Mouse (Mus musculus): ENCODE results near the gene Gm49388. TPM values are rescaled to one million over a fixed set of nuclear protein-coding genes. Genes with fewer than 3 reads are reported as not detected.
"Not testable (repeated sequence)": the region's sequence is repeated elsewhere in the genome, so short reads cannot be mapped to it uniquely, and the experiment has no call there.

The Gm49388 gene
- polyA plus RNA-seq, 1 experiment, result not detected

DNA sequence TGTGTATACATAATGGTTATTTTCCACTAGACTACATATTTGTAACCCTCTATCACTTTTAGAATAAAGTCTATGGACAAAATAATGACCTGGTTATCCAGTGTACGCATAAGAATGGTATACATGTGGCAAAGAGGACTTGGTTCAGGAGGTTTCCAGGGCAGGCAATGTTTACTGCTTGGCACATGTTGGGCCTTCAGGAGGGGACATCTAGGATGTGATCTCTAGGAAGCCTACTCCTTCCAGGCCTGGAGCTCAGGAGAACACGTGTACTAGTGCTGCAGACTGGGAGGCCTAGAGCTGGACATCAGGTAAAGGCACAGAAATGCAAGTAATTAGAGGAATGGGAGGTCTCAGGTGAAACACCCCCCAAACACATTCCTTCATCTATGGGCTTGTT is 50.1 kb downstream of the Gm49388 start:
- no peaks in the 10 kb centered on the region for H3K4me1 ChIP-seq (ENCODE audit: control insufficient read depth, insufficient read depth, insufficient read length, low read length)
- no peak overlapping the region for H3K27ac ChIP-seq (replicated peaks; ENCODE audit: low read depth, low read length)
- no peak overlapping the region for H3K4me3 ChIP-seq (ENCODE audit: insufficient read depth, low read depth, low read length)

DNA sequence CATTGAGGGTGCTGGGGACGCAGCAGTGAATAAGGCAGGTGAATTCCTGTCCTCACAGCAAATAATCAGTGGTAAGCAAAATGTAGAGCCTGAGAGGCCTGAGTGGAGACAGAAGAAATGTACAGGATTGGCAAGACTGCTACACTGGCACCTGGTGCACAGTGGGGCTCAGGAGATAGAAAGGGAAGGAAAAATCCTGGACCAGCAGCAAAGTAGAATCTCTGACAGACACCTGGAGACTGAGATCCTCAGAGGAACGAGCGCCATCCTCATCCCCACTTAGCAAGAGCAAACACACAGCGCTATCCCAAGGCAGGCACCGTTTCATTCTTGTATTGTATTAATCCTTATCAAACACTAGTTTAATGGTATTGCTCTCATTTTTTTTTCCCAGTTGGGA is 52.1 kb downstream of the Gm49388 start:
- Histone ChIP-seq H3K27ac (replicated peaks; ENCODE audit: low read depth, low read length) (no peak overlapping the region), H3K4me1 (ENCODE audit: control insufficient read depth, insufficient read depth, insufficient read length, low read length) (no peaks in the 10 kb centered on the region), H3K4me3 (ENCODE audit: insufficient read depth, low read depth, low read length) (no peak overlapping the region)

DNA sequence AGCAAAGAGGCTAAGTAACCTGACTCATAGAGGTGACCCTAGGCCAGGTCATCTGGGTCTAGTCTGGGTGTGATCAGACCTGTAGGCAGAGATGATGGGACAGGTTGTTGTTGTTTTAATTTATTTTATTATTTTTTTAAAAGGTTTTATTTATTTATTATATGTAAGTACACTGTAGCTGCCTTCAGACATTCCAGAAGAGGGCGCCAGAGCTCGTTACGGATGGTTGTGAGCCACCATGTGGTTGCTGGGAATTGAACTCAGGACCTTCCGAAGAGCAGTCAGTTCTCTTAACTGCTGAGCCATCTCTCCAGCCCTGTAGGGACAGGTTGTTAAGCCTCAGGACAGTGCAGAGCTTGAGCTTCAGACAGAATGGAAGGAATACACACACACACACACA is 52.5 kb downstream of the Gm49388 start:
- H3K4me1 ChIP-seq (ENCODE audit: control insufficient read depth, insufficient read depth, insufficient read length, low read length); H3K27ac ChIP-seq (replicated peaks; ENCODE audit: low read depth, low read length); H3K4me3 ChIP-seq (ENCODE audit: insufficient read depth, low read depth, low read length): not testable (repeated sequence)

DNA sequence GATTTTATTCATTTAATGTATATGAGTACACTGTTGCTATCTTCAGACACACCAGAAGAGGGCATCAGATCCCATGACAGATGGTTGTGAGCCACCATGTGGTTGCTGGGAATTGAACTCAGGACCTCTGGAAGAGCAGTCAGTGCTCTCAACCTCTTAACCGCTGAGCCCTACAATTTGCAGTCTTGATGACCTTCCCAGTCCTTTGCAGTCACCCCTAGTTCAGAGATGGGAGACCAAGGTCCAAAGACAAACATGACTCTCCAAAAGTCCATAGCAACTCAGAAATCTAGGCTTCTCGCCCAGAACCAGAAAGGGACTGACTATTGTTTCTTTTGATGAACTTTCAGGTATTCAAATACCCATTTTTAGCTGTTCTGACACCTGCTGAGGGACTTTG is 54.6 kb downstream of the Gm49388 start:
- H3K4me3 ChIP-seq (ENCODE audit: insufficient read depth, low read depth, low read length); H3K27ac ChIP-seq (replicated peaks; ENCODE audit: low read depth, low read length); H3K4me1 ChIP-seq (ENCODE audit: control insufficient read depth, insufficient read depth, insufficient read length, low read length): not testable (repeated sequence)

DNA sequence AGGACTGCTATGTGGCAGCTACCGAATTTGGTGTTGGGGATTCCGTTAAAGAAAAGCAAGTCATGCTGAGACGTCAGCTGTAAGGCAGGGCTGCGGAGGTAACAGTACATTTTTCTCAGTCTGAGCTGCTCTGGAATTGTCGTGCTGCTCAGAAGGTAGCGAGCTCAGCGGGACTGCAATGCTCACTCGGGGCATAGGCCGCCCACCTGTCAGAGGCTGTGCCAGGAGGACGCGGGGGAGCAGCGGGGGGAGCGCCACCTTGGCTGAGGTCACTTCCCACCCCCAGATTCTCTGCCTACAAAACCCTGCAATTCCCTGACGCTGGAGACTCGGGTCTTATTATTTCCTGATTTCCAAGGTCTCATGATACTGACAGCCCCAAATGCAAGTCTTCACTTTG is 55.5 kb downstream of the Gm49388 start:
- Histone ChIP-seq H3K4me1 (ENCODE audit: control insufficient read depth, insufficient read depth, insufficient read length, low read length) (no peaks in the 10 kb centered on the region), H3K4me3 (ENCODE audit: insufficient read depth, low read depth, low read length) (peak overlapping the region; percentile 60), H3K27ac (replicated peaks; ENCODE audit: low read depth, low read length) (peak overlapping the region; percentile 90)

DNA sequence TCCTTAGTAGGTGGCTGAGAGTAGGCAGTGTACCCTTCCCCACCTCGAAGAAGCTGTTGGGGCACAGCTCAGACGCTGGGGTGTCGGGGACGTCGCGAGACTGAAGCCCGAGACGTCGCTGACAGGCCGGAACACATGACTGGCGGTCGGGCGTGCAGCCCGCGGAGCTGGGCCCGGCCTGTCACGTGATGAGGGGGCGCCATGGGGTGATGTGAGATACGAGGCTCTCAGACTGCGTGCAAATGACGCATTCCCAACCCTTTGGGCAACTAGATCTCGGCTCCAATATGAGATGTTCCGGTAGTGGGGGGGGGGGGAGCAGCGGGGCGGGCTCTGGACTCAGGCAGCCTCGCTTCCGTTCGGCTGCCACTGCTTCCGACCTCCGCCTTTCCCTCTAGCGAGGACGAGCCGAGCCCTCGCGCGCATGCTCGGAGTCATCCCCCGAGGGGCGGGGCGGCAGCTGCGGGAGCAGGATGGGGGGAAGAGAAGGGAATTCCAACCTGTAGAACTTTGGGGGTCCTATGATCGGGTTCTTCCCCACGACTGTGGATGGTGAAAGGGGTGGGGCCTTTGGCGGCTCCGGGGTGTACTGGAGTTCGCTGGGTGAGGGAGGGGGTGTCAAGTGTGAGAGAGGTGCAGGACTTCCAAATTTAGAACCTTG is 56.1 kb downstream of the Gm49388 start:
- H3K4me3 ChIP-seq (ENCODE audit: insufficient read depth, low read depth, low read length), result peak overlapping the region; percentile 95
- no peaks in the 10 kb centered on the region for H3K4me1 ChIP-seq (ENCODE audit: control insufficient read depth, insufficient read depth, insufficient read length, low read length)
- H3K27ac ChIP-seq (replicated peaks; ENCODE audit: low read depth, low read length), result peak overlapping the region; percentile 93

DNA sequence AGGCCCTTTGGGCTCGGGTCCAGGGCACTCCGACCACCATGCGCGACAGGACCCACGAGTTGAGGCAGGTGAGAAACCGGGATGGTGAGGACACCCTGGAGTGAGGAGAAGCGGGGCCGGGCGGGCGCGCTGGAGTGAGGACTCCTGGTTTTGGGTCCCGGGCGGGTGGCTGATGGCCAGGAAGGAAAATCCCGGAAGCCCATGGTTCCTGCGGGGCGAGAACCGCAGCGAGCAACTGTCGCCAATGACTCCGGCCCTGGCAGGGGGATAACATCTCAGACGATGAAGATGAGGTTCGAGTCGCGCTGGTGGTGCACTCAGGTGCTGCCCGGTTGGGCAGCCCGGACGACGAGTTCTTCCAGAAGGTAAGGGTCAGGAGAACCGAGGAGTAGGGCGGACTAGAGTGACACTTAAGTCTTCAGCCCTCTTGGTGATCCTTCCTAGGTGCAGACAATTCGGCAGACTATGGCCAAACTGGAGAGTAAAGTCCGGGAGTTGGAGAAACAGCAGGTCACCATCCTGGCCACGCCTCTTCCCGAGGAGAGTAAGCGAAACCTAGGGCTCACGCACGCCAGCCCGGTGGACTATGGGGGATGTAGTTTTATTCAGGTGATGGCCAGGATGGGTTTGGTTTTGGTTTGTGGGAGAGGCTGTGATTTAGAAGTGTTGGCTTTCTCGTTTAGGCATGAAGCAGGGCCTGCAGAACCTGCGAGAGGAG is 56.8 kb downstream of the Gm49388 start:
- Histone ChIP-seq H3K4me3 (ENCODE audit: insufficient read depth, low read depth, low read length) (peak overlapping the region; percentile 95), H3K4me1 (ENCODE audit: control insufficient read depth, insufficient read depth, insufficient read length, low read length) (no peaks in the 10 kb centered on the region)

DNA sequence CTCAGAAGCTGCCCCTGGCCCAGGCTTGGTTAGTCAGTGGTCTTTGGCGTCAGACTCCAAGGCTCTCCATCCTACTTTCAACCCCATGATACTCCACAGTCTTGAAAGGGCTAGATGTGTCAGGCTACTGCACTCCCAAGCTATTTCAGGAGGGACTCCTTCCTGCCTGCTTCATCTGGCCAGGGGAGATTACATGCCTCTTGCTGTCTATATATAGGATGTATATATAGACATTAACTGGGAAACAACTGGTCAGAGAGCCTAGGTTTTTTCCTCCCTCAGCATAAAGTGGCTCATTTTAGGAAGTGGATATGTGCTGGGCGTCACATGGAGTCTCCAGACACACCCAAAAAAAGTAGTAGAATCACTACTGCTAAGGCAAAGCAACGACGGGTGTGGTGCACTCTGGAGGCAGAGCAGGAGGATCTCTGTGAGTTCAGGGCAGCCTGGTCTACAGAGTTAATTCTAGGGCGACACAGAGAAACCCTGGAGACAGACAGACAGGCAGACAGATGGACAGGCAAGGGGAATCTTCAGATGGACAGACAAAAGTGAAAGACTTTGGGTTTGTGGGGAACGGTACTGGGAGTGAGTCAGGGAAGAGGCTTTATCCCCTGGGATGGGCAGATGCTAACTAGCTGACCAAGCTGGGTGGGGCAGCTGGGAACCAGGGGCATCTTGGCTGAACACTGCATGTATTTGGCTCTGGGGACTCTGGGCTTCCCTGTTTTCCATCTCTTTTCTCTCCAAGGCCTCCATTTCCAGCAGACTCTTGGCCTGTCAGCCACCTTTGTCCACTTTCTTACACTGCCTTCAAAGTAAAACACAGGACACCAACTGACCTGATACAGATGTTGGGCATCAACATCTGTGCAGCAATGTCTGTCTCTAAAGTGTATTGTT is 64.8 kb downstream of the Gm49388 start:
- Histone ChIP-seq H3K27ac (replicated peaks; ENCODE audit: low read depth, low read length) (peak overlapping the region; percentile 60), H3K4me3 (ENCODE audit: insufficient read depth, low read depth, low read length) (no peak overlapping the region), H3K4me1 (ENCODE audit: control insufficient read depth, insufficient read depth, insufficient read length, low read length) (0 out of 2 replicates have a peak, but pooled peaks cover 4% of the 10 kb centered on the region)

More for the DNA sequence above, 56.8 kb downstream of the Gm49388 start:
- H3K27ac ChIP-seq (replicated peaks; ENCODE audit: low read depth, low read length), result peak overlapping the region; percentile 93

DNA sequence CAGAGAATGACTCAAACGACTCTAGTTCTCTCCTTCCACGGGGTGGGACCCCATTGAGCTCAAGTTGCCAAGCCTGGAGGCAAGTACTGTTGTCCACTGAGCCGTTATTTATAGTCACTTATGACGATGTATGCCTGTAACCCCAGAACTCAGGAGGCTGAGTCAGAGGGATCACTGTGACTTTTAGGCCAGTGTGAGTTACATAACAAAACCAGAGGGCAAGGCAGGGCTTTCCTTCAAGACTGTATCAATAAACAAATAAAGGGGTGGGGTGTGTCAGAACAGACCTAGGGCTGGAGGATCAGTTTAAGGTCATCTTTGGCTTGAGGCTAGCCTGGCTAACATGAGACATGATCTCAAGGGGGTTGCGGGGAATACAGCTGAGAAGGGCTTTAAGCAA is 65.5 kb downstream of the Gm49388 start:
- Histone ChIP-seq H3K4me3 (ENCODE audit: insufficient read depth, low read depth, low read length) (no peak overlapping the region), H3K27ac (replicated peaks; ENCODE audit: low read depth, low read length) (peak overlapping the region; percentile 60), H3K4me1 (ENCODE audit: control insufficient read depth, insufficient read depth, insufficient read length, low read length) (0 out of 2 replicates have a peak, but pooled peaks cover 4% of the 10 kb centered on the region)

Other genes starting within 250 kb of the Gm49388 start
- gene Tmem265, start 224.2 kb upstream of the Gm49388 start, polyA plus RNA-seq (2012; ENCODE audit: insufficient read depth, insufficient read length, missing spikeins), result 2.0 TPM in 1 of 2 replicates, not detected in the other
- gene Phkg2, start 212.3 kb upstream of the Gm49388 start, polyA plus RNA-seq (2012; ENCODE audit: insufficient read depth, insufficient read length, missing spikeins), result 15.9 and 17.1 TPM in 2 replicates
- 4.5 and 6.0 TPM in 2 replicates for gene Ccdc189, start 197.0 kb upstream of the Gm49388 start, polyA plus RNA-seq (2012; ENCODE audit: insufficient read depth, insufficient read length, missing spikeins)
- 14.7 and 19.4 TPM in 2 replicates for gene Rnf40, start 196.8 kb upstream of the Gm49388 start, polyA plus RNA-seq (2012; ENCODE audit: insufficient read depth, insufficient read length, missing spikeins)
- 6.6 and 7.5 TPM in 2 replicates for gene Zfp629, start 169.8 kb upstream of the Gm49388 start, polyA plus RNA-seq (2012; ENCODE audit: insufficient read depth, insufficient read length, missing spikeins)
- gene Bcl7c, start 76.7 kb upstream of the Gm49388 start, polyA plus RNA-seq (2012; ENCODE audit: insufficient read depth, insufficient read length, missing spikeins), result 15.7 and 17.4 TPM in 2 replicates
- gene Ctf1, start 72.9 kb upstream of the Gm49388 start, polyA plus RNA-seq (2012; ENCODE audit: insufficient read depth, insufficient read length, missing spikeins), result 7.3 and 10.5 TPM in 2 replicates
- gene Ctf2, start 53.4 kb upstream of the Gm49388 start, polyA plus RNA-seq (2012; ENCODE audit: insufficient read depth, insufficient read length, missing spikeins), result not detected in 2 replicates
- gene Fbxl19, start 41.1 kb upstream of the Gm49388 start, polyA plus RNA-seq (2012; ENCODE audit: insufficient read depth, insufficient read length, missing spikeins), result 2.7 and 3.2 TPM in 2 replicates
- 16.8 and 23.1 TPM in 2 replicates for gene Orai3, start 15.8 kb upstream of the Gm49388 start, polyA plus RNA-seq (2012; ENCODE audit: insufficient read depth, insufficient read length, missing spikeins)
- gene Setd1a, start 8.9 kb upstream of the Gm49388 start, polyA plus RNA-seq (2012; ENCODE audit: insufficient read depth, insufficient read length, missing spikeins), result 11.7 and 13.6 TPM in 2 replicates
- 39.6 and 47.1 TPM in 2 replicates for gene Hsd3b7, start 15.0 kb downstream of the Gm49388 start, polyA plus RNA-seq (2012; ENCODE audit: insufficient read depth, insufficient read length, missing spikeins)
- gene Stx4a, start 38.7 kb downstream of the Gm49388 start, polyA plus RNA-seq (2012; ENCODE audit: insufficient read depth, insufficient read length, missing spikeins), result 89.1 and 91.8 TPM in 2 replicates
- 4.8 and 8.4 TPM in 2 replicates for gene Stx1b, start 38.9 kb downstream of the Gm49388 start, polyA plus RNA-seq (2012; ENCODE audit: insufficient read depth, insufficient read length, missing spikeins)
- 6.3 and 6.8 TPM in 2 replicates for gene Zfp646, start 90.6 kb downstream of the Gm49388 start, polyA plus RNA-seq (2012; ENCODE audit: insufficient read depth, insufficient read length, missing spikeins)
- 1.4 TPM in 2 replicates for gene Zfp668, start 91.2 kb downstream of the Gm49388 start, polyA plus RNA-seq (2012; ENCODE audit: insufficient read depth, insufficient read length, missing spikeins)
- 0.67 and 1.1 TPM in 2 replicates for gene Prss53, start 105.4 kb downstream of the Gm49388 start, polyA plus RNA-seq (2012; ENCODE audit: insufficient read depth, insufficient read length, missing spikeins)
- gene Gm21974, start 109.8 kb downstream of the Gm49388 start, polyA plus RNA-seq (2012; ENCODE audit: insufficient read depth, insufficient read length, missing spikeins), result not detected in 2 replicates
- gene Vkorc1, start 110.0 kb downstream of the Gm49388 start, polyA plus RNA-seq (2012; ENCODE audit: insufficient read depth, insufficient read length, missing spikeins), result 72.3 and 86.0 TPM in 2 replicates
- 202 and 239 TPM in 2 replicates for gene Bckdk, start 118.5 kb downstream of the Gm49388 start, polyA plus RNA-seq (2012; ENCODE audit: insufficient read depth, insufficient read length, missing spikeins)
- 17.9 and 21.4 TPM in 2 replicates for gene Kat8, start 126.9 kb downstream of the Gm49388 start, polyA plus RNA-seq (2012; ENCODE audit: insufficient read depth, insufficient read length, missing spikeins)
- gene Prss8, start 144.5 kb downstream of the Gm49388 start, polyA plus RNA-seq (2012; ENCODE audit: insufficient read depth, insufficient read length, missing spikeins), result 0.79 TPM in 1 of 2 replicates, not detected in the other
- gene Prss36, start 161.1 kb downstream of the Gm49388 start, polyA plus RNA-seq (2012; ENCODE audit: insufficient read depth, insufficient read length, missing spikeins), result 20.2 and 23.7 TPM in 2 replicates
- 250 and 260 TPM in 2 replicates for gene Fus, start 181.8 kb downstream of the Gm49388 start, polyA plus RNA-seq (2012; ENCODE audit: insufficient read depth, insufficient read length, missing spikeins)
- 0.79 and 3.6 TPM in 2 replicates for gene Pycard, start 208.3 kb downstream of the Gm49388 start, polyA plus RNA-seq (2012; ENCODE audit: insufficient read depth, insufficient read length, missing spikeins)
- gene Trim72, start 218.3 kb downstream of the Gm49388 start, polyA plus RNA-seq (2012; ENCODE audit: insufficient read depth, insufficient read length, missing spikeins), result 0.48 and 2.6 TPM in 2 replicates

Measured in brown adipose tissue, adult 24 weeks (tissue).